Mouse (Mus musculus) heart, adult 2 months (tissue): ENCODE measurements around the gene Nrtn.

Experiments
- CTCF ChIP-seq: fragments of 200-600 bp; IDR thresholded peaks from 2 replicates; pipeline ENCODE4 v1.8.1; 2022; ENCODE audit warnings: antibody characterized with exemption, mild to moderate bottlenecking, moderate library complexity
- EP300 ChIP-seq: fragments of 200-500 bp; IDR thresholded peaks from 2 replicates; pipeline ENCODE4 v1.6.1; 2011; ENCODE audit warnings: low read depth, low read length, control low read depth; ENCODE audit not compliant: insufficient read depth
- POLR2A ChIP-seq: fragments of 200-500 bp; IDR thresholded peaks from 2 replicates; pipeline ENCODE4 v1.6.1; 2011; ENCODE audit warnings: mild to moderate bottlenecking, low read depth, low read length, control low read depth; ENCODE audit not compliant: insufficient read depth

DNA sequence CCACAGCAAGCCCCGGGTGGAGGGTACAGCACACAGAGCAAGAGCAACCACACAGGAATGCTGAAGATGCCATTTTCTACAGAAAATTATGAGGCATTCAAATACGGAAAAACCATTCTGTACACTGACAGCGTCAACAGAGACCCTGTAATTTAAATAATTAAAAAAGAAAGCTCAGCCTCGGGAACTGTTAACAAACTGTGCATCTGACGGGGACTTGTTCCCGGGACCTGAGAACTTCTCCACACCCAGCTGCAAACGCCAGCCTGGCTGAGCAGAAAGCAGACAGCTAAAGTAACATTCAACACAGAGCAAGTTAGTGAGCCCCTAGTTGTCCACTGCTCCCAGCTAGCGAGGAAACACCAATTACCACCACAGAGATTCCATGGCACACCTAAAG lies 44.7 kb upstream of the Nrtn start:
- TF ChIP-seq CTCF: no peak
- no peak for TF ChIP-seq POLR2A
- no peak for TF ChIP-seq EP300
